Mouse (Mus musculus) right cerebral cortex, adult 2 months (tissue): ENCODE results near the gene Tm9sf4.

ENCODE experiments used
- DNase-seq, 2 experiments: peaks; one replicate each; pipeline ENCODE4 v3.0.0; 2021 to 2022; ENCODE audit warnings: low spot score in 2 of 2

Tm9sf4 gene

GRCm38 (mm10) chr2:153259030-153259863, 98.1 kb downstream of the Tm9sf4 start:
- no peak for DNase-seq
